Mouse (Mus musculus) heart, embryonic 16.5 days (tissue): ENCODE measurements around the gene Cdkn2a. TPM values are rescaled to one million over a fixed set of nuclear protein-coding genes. Genes with fewer than 3 reads are reported as not detected.

Experiments
- ATAC-seq: fragments of 200-750 bp; cut with Nextera tagmentation; replicated peaks from 2 replicates; pipeline ENCODE4 v1.8.0; 2017; ENCODE audit warnings: moderate number of reproducible peaks; ENCODE audit not compliant: insufficient read depth, low FRiP score; ENCODE audit errors: extremely low read depth
- H3K27ac ChIP-seq: fragments of 300-500 bp; sonication (generic); 2 replicates; pipeline ENCODE4 v1.5.1; 2014; ENCODE audit warnings: mild to moderate bottlenecking, low read length, control low read depth, moderate library complexity
- H3K27me3 ChIP-seq: fragments of 300-500 bp; sonication (generic); 2 replicates; pipeline ENCODE4 v1.6.1; 2014; ENCODE audit warnings: low read length, mixed read lengths; ENCODE audit not compliant: control insufficient read depth, insufficient read depth
- H3K36me3 ChIP-seq: fragments of 300-500 bp; sonication (generic); 2 replicates; pipeline ENCODE4 v1.6.1; 2014; ENCODE audit not compliant: control insufficient read depth, insufficient read depth
- H3K4me1 ChIP-seq: fragments of 300-500 bp; sonication (generic); 2 replicates; pipeline ENCODE4 v1.6.1; 2014; ENCODE audit warnings: low read length, mixed read lengths; ENCODE audit not compliant: control insufficient read depth, insufficient read depth
- H3K4me2 ChIP-seq: fragments of 300-500 bp; sonication (generic); 2 replicates; pipeline ENCODE4 v1.6.1; 2014; ENCODE audit warnings: low read depth, mild to moderate bottlenecking, control low read depth, low read length
- H3K4me3 ChIP-seq: fragments of 300-500 bp; sonication (generic); 2 replicates; pipeline ENCODE4 v1.5.1; 2014; ENCODE audit warnings: mild to moderate bottlenecking, control low read depth, low read length
- H3K9ac ChIP-seq: fragments of 300-500 bp; sonication (generic); 2 replicates; pipeline ENCODE4 v1.6.1; 2014; ENCODE audit warnings: low read length, control low read depth
- H3K9me3 ChIP-seq: fragments of 300-500 bp; sonication (generic); replicated peaks from 2 replicates; pipeline ENCODE4 v1.6.1; 2016; ENCODE audit warnings: low read length; ENCODE audit not compliant: control insufficient read depth
- WGBS: fragments of 180-500 bp; shearing (Covaris S2); extraction: QIAGEN DNeasy Blood & Tissue Kit; methylation state at CpG from one replicate; pipeline ENCODE4 v1.1.7; 2014; 5-methylcytosine and 5-hydroxymethylcytosine counted together
- polyA plus RNA-seq: library from polyadenylated mRNA; unstranded; fragments of >200 nt; fragmentation: Nextera tagmentation; extraction: Ambion mirVana; gene quantifications from 2 replicates; pipeline ENCODE4 v1.2.1, GENCODE M21; 2015

Gene Cdkn2a
- polyA plus RNA-seq, 1 experiment from 2014 or later: not detected

DNA sequence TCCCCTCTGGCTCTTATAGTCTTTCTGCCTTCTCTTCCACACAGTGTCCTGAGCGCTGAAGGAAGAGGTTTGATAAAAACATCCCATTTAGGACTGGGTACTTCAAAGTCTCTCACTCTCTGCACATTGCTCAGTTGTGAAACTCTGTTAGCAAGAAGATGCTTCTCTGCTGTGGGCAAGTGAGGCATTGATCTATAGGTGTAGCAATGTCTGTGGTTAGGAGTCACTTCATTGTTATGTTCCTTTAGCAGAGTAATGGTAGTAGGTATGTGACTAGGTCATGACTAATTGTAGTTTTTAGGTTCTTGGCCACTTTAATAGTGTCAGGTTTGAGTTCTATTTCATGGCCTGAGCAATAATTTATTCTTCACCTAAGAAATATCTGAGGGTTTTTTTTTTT is 7.7 kb upstream of the Cdkn2a start:
- no peaks in the 10 kb centered on the region for H3K36me3 ChIP-seq
- no peak overlapping the region for H3K9ac ChIP-seq
- no peak overlapping the region for H3K4me3 ChIP-seq
- no peak for ATAC-seq
- H3K4me1 ChIP-seq: no peaks in the 10 kb centered on the region
- 4% methylated on average over 1 of the region's 1 CpGs for WGBS
- peaks cover 77% of the 10 kb centered on the region for H3K27me3 ChIP-seq
- H3K27ac ChIP-seq: no peak overlapping the region
- H3K9me3 ChIP-seq: no peaks in the 10 kb centered on the region
- no peak overlapping the region for H3K4me2 ChIP-seq

DNA sequence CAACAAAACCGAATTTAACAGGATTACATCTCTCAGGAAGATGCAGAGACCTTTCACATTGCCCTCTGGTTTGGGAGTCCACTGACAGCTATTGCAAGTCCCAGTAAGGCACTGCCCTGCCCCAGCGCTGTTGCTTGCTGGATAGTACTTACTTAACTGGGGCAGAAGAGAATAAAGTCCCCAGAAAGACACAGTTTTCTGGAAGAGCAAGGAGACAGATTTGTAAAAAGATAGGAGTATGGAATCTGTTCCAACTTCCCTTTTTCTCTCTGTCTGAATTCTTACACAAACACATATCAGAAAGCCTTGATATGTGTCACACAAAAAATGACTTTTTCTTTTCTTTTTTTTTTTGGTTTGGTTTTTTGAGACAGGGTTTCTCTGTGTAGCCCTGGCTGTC is 5.3 kb upstream of the Cdkn2a start:
- Histone ChIP-seq H3K27ac (no peak overlapping the region), H3K36me3 (no peaks in the 10 kb centered on the region), H3K4me2 (no peak overlapping the region), H3K9me3 (no peaks in the 10 kb centered on the region), H3K4me1 (0 out of 2 replicates have a peak, but pooled peaks cover 5% of the 10 kb centered on the region), H3K27me3 (peaks cover 75% of the 10 kb centered on the region), H3K9ac (no peak overlapping the region), H3K4me3 (no peak overlapping the region)
- ATAC-seq: no peak
- WGBS: 2% methylated on average over 2 of the region's 2 CpGs

DNA sequence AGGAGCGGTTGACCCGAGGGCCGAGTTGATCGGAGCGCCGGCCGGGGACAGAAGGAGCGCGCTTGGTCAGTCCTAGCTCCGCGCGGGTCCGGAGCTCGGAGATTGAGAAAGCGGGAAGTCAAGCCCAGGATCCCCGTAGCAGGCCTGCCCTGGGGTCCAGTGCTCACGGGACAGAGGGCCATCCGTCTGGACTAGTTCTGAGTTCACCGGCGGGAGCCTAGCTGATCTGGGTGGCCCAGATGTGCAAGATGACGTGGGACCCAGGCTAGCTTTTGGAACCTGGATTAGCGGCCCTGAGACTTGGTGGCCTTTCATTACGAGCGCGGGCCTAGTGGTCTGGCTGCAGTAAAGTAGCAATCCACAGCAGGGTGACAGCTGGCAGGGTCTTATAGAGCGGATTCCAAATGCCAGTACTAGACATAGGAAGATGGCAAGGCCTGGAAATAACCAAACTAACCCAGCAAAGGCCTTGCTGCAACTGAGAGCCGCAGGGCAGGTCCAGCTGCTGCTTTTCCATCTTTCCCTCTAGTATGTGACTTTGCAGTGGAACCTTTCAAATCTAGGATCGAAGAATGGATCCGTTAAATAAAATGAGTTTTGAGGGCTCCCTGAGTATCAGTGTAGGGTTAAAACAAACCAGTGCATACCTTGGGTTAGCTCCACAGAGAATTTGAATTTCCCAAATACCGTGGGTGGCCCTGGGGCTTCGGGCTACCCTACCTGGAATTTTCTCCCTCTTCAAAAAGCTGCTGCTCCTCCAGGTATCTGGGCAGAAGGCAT is 1.2 kb upstream of the Cdkn2a start:
- H3K4me3 ChIP-seq: peak overlapping the region; percentile 71
- peak overlapping the region; percentile 54 for H3K9ac ChIP-seq
- WGBS: 7% methylated on average over 31 of the region's 31 CpGs
- no peak overlapping the region for H3K27ac ChIP-seq
- no peaks in the 10 kb centered on the region for H3K9me3 ChIP-seq
- peaks cover 75% of the 10 kb centered on the region for H3K27me3 ChIP-seq
- peak overlapping the region; percentile 88 for H3K4me2 ChIP-seq
- ATAC-seq: no peak
- peaks cover 9% of the 10 kb centered on the region; the same call in 1 of the 2 replicates for H3K4me1 ChIP-seq
- no peaks in the 10 kb centered on the region for H3K36me3 ChIP-seq

DNA sequence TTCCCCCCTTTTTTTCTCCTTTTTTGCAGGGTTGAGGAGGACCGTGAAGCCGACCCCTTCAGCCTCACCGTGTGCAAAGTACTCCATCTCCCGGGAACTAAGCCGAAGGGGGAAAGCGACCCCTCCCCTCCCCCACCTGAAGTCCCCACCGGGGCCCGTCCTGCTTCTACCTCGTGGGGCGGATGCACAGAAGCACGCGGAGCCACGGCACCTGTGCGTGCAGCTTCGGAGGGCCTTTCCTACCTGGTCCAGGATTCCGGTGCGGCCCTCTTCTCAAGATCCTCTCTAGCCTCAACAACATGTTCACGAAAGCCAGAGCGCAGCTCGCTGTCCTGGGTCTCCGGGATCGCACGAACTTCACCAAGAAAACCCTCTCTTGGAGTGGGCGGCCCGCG is 365 bp downstream of the Cdkn2a start:
- peak overlapping the region; percentile 71 for H3K4me3 ChIP-seq
- no peak for ATAC-seq
- WGBS: 1% methylated on average over 26 of the region's 26 CpGs
- peak overlapping the region; percentile 54; the same call in 1 of the 2 replicates for H3K9ac ChIP-seq
- no peaks in the 10 kb centered on the region for H3K36me3 ChIP-seq
- no peaks in the 10 kb centered on the region for H3K9me3 ChIP-seq
- H3K4me2 ChIP-seq: peak overlapping the region; percentile 88
- peaks cover 75% of the 10 kb centered on the region for H3K27me3 ChIP-seq
- H3K4me1 ChIP-seq: peaks cover 9% of the 10 kb centered on the region; the same call in 1 of the 2 replicates
- H3K27ac ChIP-seq: no peak overlapping the region

DNA sequence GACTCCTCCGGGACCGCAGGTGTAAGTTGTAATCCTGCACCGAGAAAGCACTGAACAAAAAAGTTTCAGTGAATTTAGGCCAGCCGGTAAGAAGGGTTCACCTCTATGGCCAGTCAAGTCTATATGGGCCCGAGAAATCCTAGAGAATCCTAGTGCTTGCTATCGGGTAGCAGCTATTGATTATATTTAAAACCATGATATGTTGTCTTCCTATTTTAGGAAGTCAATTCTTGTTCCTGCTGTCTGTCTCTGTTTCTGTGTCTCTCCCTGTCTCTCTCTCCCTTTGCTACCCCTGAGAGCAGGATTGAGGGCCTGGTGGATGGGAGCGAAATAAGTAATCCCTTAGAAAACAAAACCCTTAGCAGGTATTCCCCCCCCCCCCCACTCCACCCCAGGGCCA is 937 bp downstream of the Cdkn2a start:
- H3K4me1 ChIP-seq: peaks cover 9% of the 10 kb centered on the region; the same call in 1 of the 2 replicates
- H3K36me3 ChIP-seq: no peaks in the 10 kb centered on the region
- H3K9me3 ChIP-seq: no peaks in the 10 kb centered on the region
- WGBS: 27% methylated on average over 7 of the region's 7 CpGs
- H3K4me3 ChIP-seq: no peak overlapping the region
- H3K4me2 ChIP-seq: no peak overlapping the region
- H3K9ac ChIP-seq: no peak overlapping the region
- ATAC-seq: no peak
- H3K27ac ChIP-seq: no peak overlapping the region
- H3K27me3 ChIP-seq: peaks cover 81% of the 10 kb centered on the region

DNA sequence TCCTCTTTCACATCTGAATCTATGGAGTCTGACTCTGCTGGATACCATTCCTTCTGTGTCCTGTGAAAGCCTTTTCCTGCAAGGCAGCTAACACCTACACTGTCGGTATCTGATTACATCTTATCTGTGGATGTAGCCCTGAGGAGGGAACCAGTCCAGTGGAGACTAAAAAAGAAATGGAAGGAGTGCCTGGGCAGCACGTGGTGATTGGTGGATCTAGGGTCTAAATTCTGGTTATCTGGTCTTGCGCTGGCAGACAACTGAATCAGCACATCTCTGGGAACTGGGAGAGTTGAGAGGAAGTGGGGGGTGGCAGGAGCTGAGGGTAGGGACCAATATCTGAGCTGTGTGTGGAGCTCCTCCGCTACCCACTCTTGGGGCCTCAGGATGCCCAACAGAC is 5.4 kb downstream of the Cdkn2a start:
- H3K4me2 ChIP-seq: no peak overlapping the region
- 0 out of 2 replicates have a peak, but pooled peaks cover 2% of the 10 kb centered on the region for H3K9me3 ChIP-seq
- WGBS: 3% methylated on average over 4 of the region's 4 CpGs
- H3K4me3 ChIP-seq: no peak overlapping the region
- no peak overlapping the region for H3K27ac ChIP-seq
- ATAC-seq: no peak
- H3K36me3 ChIP-seq: no peaks in the 10 kb centered on the region
- H3K4me1 ChIP-seq: peaks cover under 1% of the 10 kb centered on the region; the same call in 1 of the 2 replicates
- H3K9ac ChIP-seq: no peak overlapping the region
- peaks cover 72% of the 10 kb centered on the region for H3K27me3 ChIP-seq

DNA sequence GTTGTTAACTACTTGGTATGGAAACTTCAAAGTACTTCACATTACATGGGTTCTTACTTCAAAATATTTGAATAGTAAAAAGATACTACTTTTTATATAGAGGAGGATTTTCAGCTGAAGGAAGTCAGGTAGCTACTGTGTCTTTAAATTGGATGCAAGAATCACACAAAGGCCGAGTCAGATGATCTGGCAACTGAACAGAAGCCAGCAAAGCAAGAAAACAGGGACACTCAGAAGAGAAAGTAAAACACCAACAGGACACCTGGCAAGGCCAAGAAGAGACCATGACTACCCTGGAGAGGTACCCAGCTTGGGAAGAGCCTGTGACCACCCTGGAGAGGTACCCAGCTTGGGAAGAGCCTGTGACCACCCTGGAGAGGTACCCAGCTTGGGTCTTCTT is 7.9 kb downstream of the Cdkn2a start:
- no peaks in the 10 kb centered on the region for H3K36me3 ChIP-seq
- 0 out of 2 replicates have a peak, but pooled peaks cover 2% of the 10 kb centered on the region for H3K9me3 ChIP-seq
- no peak overlapping the region for H3K4me3 ChIP-seq
- no peak overlapping the region for H3K9ac ChIP-seq
- H3K27ac ChIP-seq: no peak overlapping the region
- 6% methylated on average over 1 of the region's 1 CpGs for WGBS
- ATAC-seq: no peak
- peaks cover 73% of the 10 kb centered on the region for H3K27me3 ChIP-seq
- no peak overlapping the region for H3K4me2 ChIP-seq
- peaks cover 5% of the 10 kb centered on the region for H3K4me1 ChIP-seq

DNA sequence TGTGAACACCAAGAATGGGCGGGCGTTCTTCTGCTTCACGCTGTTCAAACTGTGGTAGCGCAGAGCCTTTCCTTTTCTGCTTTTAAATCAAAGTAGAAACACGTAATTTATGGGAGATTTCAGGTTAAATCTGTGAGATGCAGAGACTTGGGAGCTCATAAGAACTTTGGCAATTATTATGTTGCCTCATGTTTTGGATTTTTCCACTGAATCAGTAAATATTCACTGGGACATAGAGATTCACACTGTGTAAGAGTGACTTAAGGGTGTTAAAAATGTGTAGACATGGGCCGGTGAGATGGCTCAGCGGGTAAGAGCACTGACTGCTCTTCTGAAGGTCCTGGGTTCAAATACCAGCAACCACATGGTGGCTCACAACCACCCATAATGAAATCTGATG is 8.8 kb downstream of the Cdkn2a start:
- ATAC-seq: no peak

DNA sequence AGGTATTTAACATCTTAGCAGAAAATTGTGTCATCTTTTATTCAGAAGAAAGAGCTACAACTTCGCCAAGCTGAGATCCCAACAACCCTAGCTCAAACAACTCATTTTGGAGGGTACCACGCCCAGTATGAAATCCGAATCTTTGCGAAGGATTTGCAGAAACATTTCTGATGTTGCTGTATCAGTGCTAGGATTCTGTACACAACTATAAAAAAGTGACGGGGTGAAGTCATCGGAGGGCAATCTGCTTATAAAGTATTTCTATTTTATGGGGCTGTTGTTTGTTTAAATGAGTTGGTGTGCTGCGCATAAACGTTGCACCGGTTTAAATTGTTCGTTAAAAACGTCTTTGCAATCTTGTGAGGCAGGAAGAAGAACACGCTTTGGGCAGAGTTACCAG is 11.8 kb downstream of the Cdkn2a start:
- no peak overlapping the region for H3K27ac ChIP-seq
- no peaks in the 10 kb centered on the region for H3K36me3 ChIP-seq
- no peak overlapping the region for H3K9ac ChIP-seq
- no peak overlapping the region for H3K4me2 ChIP-seq
- WGBS: 2% methylated on average over 12 of the region's 12 CpGs
- H3K4me3 ChIP-seq: no peak overlapping the region
- 0 out of 2 replicates have a peak, but pooled peaks cover 2% of the 10 kb centered on the region for H3K9me3 ChIP-seq
- H3K4me1 ChIP-seq: peaks cover 5% of the 10 kb centered on the region
- ATAC-seq: no peak
- H3K27me3 ChIP-seq: peaks cover 67% of the 10 kb centered on the region

More for the DNA sequence above, 8.8 kb downstream of the Cdkn2a start:
- H3K27ac ChIP-seq: no peak overlapping the region
- 0 out of 2 replicates have a peak, but pooled peaks cover 2% of the 10 kb centered on the region for H3K9me3 ChIP-seq
- peaks cover 5% of the 10 kb centered on the region for H3K4me1 ChIP-seq
- peaks cover 71% of the 10 kb centered on the region for H3K27me3 ChIP-seq
- WGBS: 41% methylated on average over 7 of the region's 7 CpGs
- no peak overlapping the region for H3K4me3 ChIP-seq
- no peaks in the 10 kb centered on the region for H3K36me3 ChIP-seq
- no peak overlapping the region for H3K9ac ChIP-seq
- H3K4me2 ChIP-seq: no peak overlapping the region
